Mouse (Mus musculus): ENCODE data around the gene Ehmt1. TPM values are rescaled to one million over a fixed set of nuclear protein-coding genes. Genes with fewer than 3 reads are reported as not detected.

Ehmt1 gene
- polyA plus RNA-seq, 1 experiment from 2014 or later, result 119 TPM

GRCm38 (mm10) chr2:24929119-24929518 lies 9.7 kb upstream of the Ehmt1 start:
- DNase-seq (ENCODE audit: low spot score), result no peak
- H3K4me3 ChIP-seq, result no peak overlapping the region
- H3K4me1 ChIP-seq (replicated peaks), result peaks cover 5% of the 10 kb centered on the region
- WGBS, result 55% methylated on average over 2 of the region's 2 CpGs
- no peak overlapping the region for H3K27ac ChIP-seq
- H3K36me3 ChIP-seq, result 0 out of 2 replicates have a peak, but pooled peaks cover 5% of the 10 kb centered on the region
- H3K27me3 ChIP-seq (ENCODE audit: insufficient read depth, poor library complexity, severe bottlenecking), result peaks cover 8% of the 10 kb centered on the region
- H3K9me3 ChIP-seq, result no peaks in the 10 kb centered on the region

GRCm38 (mm10) chr2:24927810-24928479 lies 8.5 kb upstream of the Ehmt1 start:
- no peak for DNase-seq (ENCODE audit: low spot score)
- no peaks in the 10 kb centered on the region for H3K9me3 ChIP-seq
- no peaks in the 10 kb centered on the region for H3K4me1 ChIP-seq (replicated peaks)
- H3K36me3 ChIP-seq, result 0 out of 2 replicates have a peak, but pooled peaks cover 5% of the 10 kb centered on the region
- H3K27me3 ChIP-seq (ENCODE audit: insufficient read depth, poor library complexity, severe bottlenecking), result no peaks in the 10 kb centered on the region
- H3K4me3 ChIP-seq, result no peak overlapping the region
- WGBS, result 66% methylated on average over 4 of the region's 4 CpGs
- 0 out of 2 replicates have a peak overlapping the region, but pooled peaks have one; percentile 2 for H3K27ac ChIP-seq

- Histone ChIP-seq H3K27ac (no peak overlapping the region), H3K36me3 (0 out of 2 replicates have a peak, but pooled peaks cover 5% of the 10 kb centered on the region), H3K27me3 (ENCODE audit: insufficient read depth, poor library complexity, severe bottlenecking) (no peaks in the 10 kb centered on the region), H3K9me3 (no peaks in the 10 kb centered on the region), H3K4me1 (replicated peaks) (no peaks in the 10 kb centered on the region), H3K4me3 (no peak overlapping the region)
- no peak for DNase-seq (ENCODE audit: low spot score)
- 80% methylated on average over 7 of the region's 7 CpGs for WGBS
Measured at GRCm38 (mm10) chr2:24926965-24927358, 7.5 kb upstream of the Ehmt1 start.

GRCm38 (mm10) chr2:24926345-24926964 lies 7.0 kb upstream of the Ehmt1 start:
- H3K36me3 ChIP-seq, result 0 out of 2 replicates have a peak, but pooled peaks cover 5% of the 10 kb centered on the region
- H3K9me3 ChIP-seq, result no peaks in the 10 kb centered on the region
- H3K27me3 ChIP-seq (ENCODE audit: insufficient read depth, poor library complexity, severe bottlenecking), result no peaks in the 10 kb centered on the region
- no peak for DNase-seq (ENCODE audit: low spot score)
- WGBS, result 84% methylated on average over 9 of the region's 9 CpGs
- H3K27ac ChIP-seq, result no peak overlapping the region
- H3K4me3 ChIP-seq, result no peak overlapping the region
- H3K4me1 ChIP-seq (replicated peaks), result no peaks in the 10 kb centered on the region

GRCm38 (mm10) chr2:24925284-24925683 lies 5.9 kb upstream of the Ehmt1 start:
- 84% methylated on average over 8 of the region's 8 CpGs for WGBS
- Histone ChIP-seq H3K27ac (no peak overlapping the region), H3K27me3 (ENCODE audit: insufficient read depth, poor library complexity, severe bottlenecking) (no peaks in the 10 kb centered on the region), H3K4me1 (replicated peaks) (no peaks in the 10 kb centered on the region), H3K9me3 (no peaks in the 10 kb centered on the region), H3K36me3 (0 out of 2 replicates have a peak, but pooled peaks cover 5% of the 10 kb centered on the region), H3K4me3 (no peak overlapping the region)
- no peak for DNase-seq (ENCODE audit: low spot score)

- H3K27ac ChIP-seq, result no peak overlapping the region
- H3K4me3 ChIP-seq, result no peak overlapping the region
- 0 out of 2 replicates have a peak, but pooled peaks cover 5% of the 10 kb centered on the region for H3K36me3 ChIP-seq
- no peak for DNase-seq (ENCODE audit: low spot score)
- H3K27me3 ChIP-seq (ENCODE audit: insufficient read depth, poor library complexity, severe bottlenecking), result no peaks in the 10 kb centered on the region
- no peaks in the 10 kb centered on the region for H3K9me3 ChIP-seq
- WGBS, result 56% methylated on average over 2 of the region's 2 CpGs
- no peaks in the 10 kb centered on the region for H3K4me1 ChIP-seq (replicated peaks)
Measured at GRCm38 (mm10) chr2:24923561-24923960, 4.1 kb upstream of the Ehmt1 start.

- WGBS, result 10% methylated on average over 8 of the region's 8 CpGs
- Histone ChIP-seq H3K9me3 (no peaks in the 10 kb centered on the region), H3K4me1 (replicated peaks) (peaks cover 12% of the 10 kb centered on the region), H3K4me3 (peak overlapping the region; percentile 95), H3K27me3 (ENCODE audit: insufficient read depth, poor library complexity, severe bottlenecking) (no peaks in the 10 kb centered on the region), H3K36me3 (0 out of 2 replicates have a peak, but pooled peaks cover 1% of the 10 kb centered on the region), H3K27ac (peak overlapping the region; percentile 99)
- DNase-seq (ENCODE audit: low spot score), result no peak
Measured at GRCm38 (mm10) chr2:24919839-24920175, 393 bp upstream of the Ehmt1 start.

GRCm38 (mm10) chr2:24914762-24915161 lies 4.7 kb downstream of the Ehmt1 start:
- Histone ChIP-seq H3K36me3 (peaks cover 45% of the 10 kb centered on the region), H3K9me3 (no peaks in the 10 kb centered on the region), H3K27me3 (ENCODE audit: insufficient read depth, poor library complexity, severe bottlenecking) (no peaks in the 10 kb centered on the region), H3K27ac (no peak overlapping the region), H3K4me1 (replicated peaks) (peaks cover 12% of the 10 kb centered on the region), H3K4me3 (no peak overlapping the region)
- 90% methylated on average over 3 of the region's 3 CpGs for WGBS
- no peak for DNase-seq (ENCODE audit: low spot score)

- Histone ChIP-seq H3K4me3 (no peak overlapping the region), H3K9me3 (no peaks in the 10 kb centered on the region), H3K4me1 (replicated peaks) (peaks cover 5% of the 10 kb centered on the region), H3K36me3 (peaks cover 45% of the 10 kb centered on the region), H3K27ac (no peak overlapping the region), H3K27me3 (ENCODE audit: insufficient read depth, poor library complexity, severe bottlenecking) (no peaks in the 10 kb centered on the region)
- no peak for DNase-seq (ENCODE audit: low spot score)
Measured at GRCm38 (mm10) chr2:24912589-24912988, 6.8 kb downstream of the Ehmt1 start.

GRCm38 (mm10) chr2:24912189-24912588 lies 7.2 kb downstream of the Ehmt1 start:
- H3K27ac ChIP-seq, result no peak overlapping the region
- H3K9me3 ChIP-seq, result no peaks in the 10 kb centered on the region
- no peaks in the 10 kb centered on the region for H3K27me3 ChIP-seq (ENCODE audit: insufficient read depth, poor library complexity, severe bottlenecking)
- WGBS, result 93% methylated on average over 4 of the region's 4 CpGs
- DNase-seq (ENCODE audit: low spot score), result no peak
- peaks cover 45% of the 10 kb centered on the region for H3K36me3 ChIP-seq
- no peak overlapping the region for H3K4me3 ChIP-seq
- peaks cover 1% of the 10 kb centered on the region; the same call in 1 of the 2 replicates for H3K4me1 ChIP-seq (replicated peaks)

- no peaks in the 10 kb centered on the region for H3K27me3 ChIP-seq (ENCODE audit: insufficient read depth, poor library complexity, severe bottlenecking)
- DNase-seq (ENCODE audit: low spot score), result no peak
- peaks cover 16% of the 10 kb centered on the region for H3K4me1 ChIP-seq (replicated peaks)
- 96% methylated on average over 4 of the region's 4 CpGs for WGBS
- H3K4me3 ChIP-seq, result no peak overlapping the region
- H3K27ac ChIP-seq, result no peak overlapping the region
- H3K9me3 ChIP-seq, result no peaks in the 10 kb centered on the region
- H3K36me3 ChIP-seq, result peaks cover 45% of the 10 kb centered on the region
Measured at GRCm38 (mm10) chr2:24910481-24910880, 8.9 kb downstream of the Ehmt1 start.

- WGBS, result 31% methylated on average over 2 of the region's 2 CpGs
- H3K27ac ChIP-seq, result peak overlapping the region; percentile 78
- peaks cover 29% of the 10 kb centered on the region for H3K4me1 ChIP-seq (replicated peaks)
- H3K4me3 ChIP-seq, result peak overlapping the region; percentile 20; the same call in 1 of the 2 replicates
- no peak for DNase-seq (ENCODE audit: low spot score)
- peaks cover 8% of the 10 kb centered on the region for H3K36me3 ChIP-seq
- H3K9me3 ChIP-seq, result no peaks in the 10 kb centered on the region
- no peaks in the 10 kb centered on the region for H3K27me3 ChIP-seq (ENCODE audit: insufficient read depth, poor library complexity, severe bottlenecking)
Measured at GRCm38 (mm10) chr2:24905653-24906155, 13.7 kb downstream of the Ehmt1 start.
